Mouse (Mus musculus) midbrain, embryonic 13.5 days (tissue): ENCODE measurements at regions not wholly inside any gene's neighbourhood (a gene's known extent, or its start where the extent isn't known, plus 50 kb on each side); places are given as distances from the start of the nearest gene placed in this dataset.

ENCODE experiments used
- ATAC-seq: fragments of 200-750 bp; cut with Nextera tagmentation; 2 replicates; pipeline ENCODE4 v1.8.0; 2017; ENCODE audit warnings: mild to moderate bottlenecking, moderate TSS enrichment, moderate library complexity
- H3K27ac ChIP-seq: fragments of 300-500 bp; sonication (generic); 2 replicates; pipeline ENCODE4 v1.5.1; 2015; ENCODE audit warnings: inconsistent platforms, mild to moderate bottlenecking, moderate library complexity
- H3K27me3 ChIP-seq: fragments of 300-500 bp; sonication (generic); 2 replicates; pipeline ENCODE4 v1.6.1; 2015; ENCODE audit warnings: mild to moderate bottlenecking, inconsistent platforms
- H3K36me3 ChIP-seq: fragments of 300-500 bp; sonication (generic); 2 replicates; pipeline ENCODE4 v1.6.1; 2015; ENCODE audit warnings: mild to moderate bottlenecking, inconsistent platforms
- H3K4me1 ChIP-seq: fragments of 300-500 bp; sonication (generic); replicated peaks from 2 replicates; pipeline ENCODE4 v1.6.1; 2015; ENCODE audit warnings: inconsistent platforms
- H3K4me2 ChIP-seq: fragments of 300-500 bp; sonication (generic); replicated peaks from 2 replicates; pipeline ENCODE4 v1.6.1; 2015; ENCODE audit warnings: moderate library complexity, mild to moderate bottlenecking, inconsistent platforms
- H3K4me3 ChIP-seq: fragments of 300-500 bp; sonication (generic); replicated peaks from 2 replicates; pipeline ENCODE4 v1.5.1; 2015; ENCODE audit warnings: mild to moderate bottlenecking, inconsistent platforms
- H3K9ac ChIP-seq: fragments of 300-500 bp; sonication (generic); replicated peaks from 2 replicates; pipeline ENCODE4 v1.6.1; 2015; ENCODE audit warnings: mild to moderate bottlenecking, inconsistent platforms
- H3K9me3 ChIP-seq: fragments of 300-500 bp; sonication (generic); 2 replicates; pipeline ENCODE4 v1.6.1; 2016; ENCODE audit warnings: mild to moderate bottlenecking, inconsistent platforms
- WGBS: fragments of 180-500 bp; shearing (Covaris S2); methylation state at CpG from one replicate; pipeline ENCODE4 v1.1.7; 2015; 5-methylcytosine and 5-hydroxymethylcytosine counted together

DNA sequence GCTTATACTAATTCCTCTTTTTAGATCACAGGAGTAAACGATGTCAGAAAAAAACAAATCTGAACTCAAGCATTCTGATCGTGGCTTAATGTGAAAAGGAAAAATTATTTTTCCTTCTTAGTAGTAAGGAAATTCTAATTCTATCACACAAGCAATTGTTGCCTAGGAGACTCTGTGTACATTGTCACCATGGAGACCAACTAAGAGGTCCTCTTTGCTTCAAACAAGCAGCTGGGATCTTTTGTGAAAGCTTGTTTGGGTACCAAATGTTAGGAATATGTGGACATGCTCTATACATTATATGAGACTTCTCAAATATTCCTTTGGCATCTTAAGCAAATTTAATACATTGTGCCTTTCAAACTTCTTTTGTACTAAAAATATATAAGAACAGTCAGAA lies 345.9 kb upstream of the Atp10a start:
- H3K27me3 ChIP-seq, result no peaks in the 10 kb centered on the region
- no peak overlapping the region for H3K27ac ChIP-seq
- no peak overlapping the region for H3K9ac ChIP-seq
- ATAC-seq, result no peak
- H3K4me1 ChIP-seq, result no peaks in the 10 kb centered on the region
- WGBS, result 61% methylated on average over 2 of the region's 2 CpGs
- H3K36me3 ChIP-seq, result no peaks in the 10 kb centered on the region
- H3K9me3 ChIP-seq, result no peaks in the 10 kb centered on the region
- H3K4me2 ChIP-seq, result no peak overlapping the region
- no peak overlapping the region for H3K4me3 ChIP-seq

DNA sequence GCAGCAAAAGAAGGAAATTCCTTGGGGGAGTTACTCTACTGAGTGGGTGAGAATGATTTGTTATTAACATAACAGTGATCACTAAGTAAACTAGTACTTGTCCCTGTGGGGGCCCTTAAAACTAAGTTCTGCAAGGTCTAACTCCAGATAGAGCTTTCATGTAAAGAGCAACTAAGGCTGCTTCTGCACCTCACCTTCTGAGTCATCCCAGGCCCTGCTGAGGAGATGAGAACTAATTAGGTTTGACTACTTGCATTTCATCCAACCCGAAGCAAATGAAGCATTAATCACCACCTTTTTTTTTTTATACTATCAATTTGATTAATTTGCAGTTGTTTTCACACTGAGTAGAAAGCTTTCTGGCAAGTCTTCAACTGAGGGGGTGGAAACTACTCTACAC lies 333.6 kb upstream of the Atp10a start:
- Histone ChIP-seq H3K27me3 (no peaks in the 10 kb centered on the region), H3K4me1 (no peaks in the 10 kb centered on the region), H3K9ac (no peak overlapping the region), H3K4me2 (no peak overlapping the region), H3K36me3 (no peaks in the 10 kb centered on the region), H3K9me3 (no peaks in the 10 kb centered on the region), H3K27ac (no peak overlapping the region), H3K4me3 (no peak overlapping the region)
- no peak for ATAC-seq
- WGBS, result 65% methylated on average over 1 of the region's 1 CpGs

DNA sequence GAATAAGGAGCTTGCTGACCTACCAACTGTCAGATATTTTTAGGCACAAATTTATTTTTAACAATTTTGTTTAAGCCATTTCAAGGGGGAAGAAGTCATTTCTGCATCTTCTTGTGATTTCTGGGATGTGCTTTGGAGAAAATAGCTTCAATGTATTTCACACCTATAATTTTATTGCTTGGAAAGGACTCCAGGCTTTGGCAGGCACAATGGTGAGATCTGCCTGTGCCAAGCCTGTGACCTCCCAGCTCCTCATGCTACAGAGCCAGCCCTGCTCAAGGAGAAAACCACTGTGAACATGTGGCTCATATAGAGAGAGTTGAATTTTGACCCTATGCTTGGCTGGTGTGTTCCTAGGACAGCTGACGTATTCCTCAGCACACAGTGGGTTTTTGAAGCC lies 288.6 kb upstream of the Atp10a start:
- WGBS, result 83% methylated on average over 1 of the region's 1 CpGs
- no peak overlapping the region for H3K4me3 ChIP-seq
- no peak overlapping the region for H3K4me2 ChIP-seq
- no peaks in the 10 kb centered on the region for H3K27me3 ChIP-seq
- H3K4me1 ChIP-seq, result no peaks in the 10 kb centered on the region
- ATAC-seq, result no peak
- H3K9me3 ChIP-seq, result no peaks in the 10 kb centered on the region
- H3K36me3 ChIP-seq, result no peaks in the 10 kb centered on the region
- H3K9ac ChIP-seq, result no peak overlapping the region
- no peak overlapping the region for H3K27ac ChIP-seq

DNA sequence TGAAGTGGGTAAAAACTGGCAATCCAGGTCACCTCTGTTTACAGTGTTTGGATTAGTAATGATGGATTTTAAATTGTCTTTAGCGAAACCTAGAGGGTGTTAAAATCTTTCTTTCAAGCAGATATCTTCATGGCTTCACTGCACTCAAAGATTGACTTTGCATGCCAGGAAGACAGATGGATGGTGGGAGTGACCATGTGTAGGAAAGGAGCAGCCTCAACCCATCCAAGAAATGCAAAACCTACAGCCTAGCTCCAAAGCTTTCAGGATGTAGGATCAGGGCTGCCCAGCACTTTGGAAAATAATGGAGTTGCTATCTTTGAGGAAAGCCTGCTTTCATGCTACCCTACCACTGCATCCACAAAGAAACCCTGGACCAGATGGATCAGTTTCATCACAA lies 272.6 kb upstream of the Atp10a start:
- H3K4me2 ChIP-seq, result no peak overlapping the region
- H3K27me3 ChIP-seq, result no peaks in the 10 kb centered on the region
- H3K9ac ChIP-seq, result no peak overlapping the region
- no peak overlapping the region for H3K4me3 ChIP-seq
- no peak for ATAC-seq
- no peaks in the 10 kb centered on the region for H3K4me1 ChIP-seq
- H3K9me3 ChIP-seq, result no peaks in the 10 kb centered on the region
- no peaks in the 10 kb centered on the region for H3K36me3 ChIP-seq
- no peak overlapping the region for H3K27ac ChIP-seq
- 82% methylated on average over 1 of the region's 1 CpGs for WGBS

DNA sequence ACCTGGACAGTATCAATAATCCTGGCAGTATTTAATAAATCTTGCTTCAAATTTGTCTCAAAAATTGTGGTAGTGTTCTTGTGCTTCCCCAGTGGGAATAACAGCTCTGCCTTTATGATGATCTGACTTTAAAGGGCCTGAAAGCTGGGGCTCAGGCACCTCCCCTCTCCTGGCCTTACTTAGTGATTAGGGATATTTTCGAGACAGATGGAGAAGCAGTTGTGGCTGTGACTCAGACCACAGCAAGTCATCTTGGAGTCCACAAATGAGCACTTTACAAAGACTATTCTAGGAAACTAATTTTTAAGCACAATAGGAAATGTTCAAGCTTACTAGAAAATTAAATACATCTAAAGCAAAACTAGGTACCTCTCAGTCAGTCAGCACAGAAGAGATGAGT lies 267.6 kb upstream of the Atp10a start:
- H3K27me3 ChIP-seq, result no peaks in the 10 kb centered on the region
- no peaks in the 10 kb centered on the region for H3K9me3 ChIP-seq
- 49% methylated on average over 1 of the region's 1 CpGs for WGBS
- H3K4me1 ChIP-seq, result no peaks in the 10 kb centered on the region
- ATAC-seq, result no peak
- H3K4me2 ChIP-seq, result no peak overlapping the region
- H3K9ac ChIP-seq, result no peak overlapping the region
- no peak overlapping the region for H3K27ac ChIP-seq
- no peaks in the 10 kb centered on the region for H3K36me3 ChIP-seq
- H3K4me3 ChIP-seq, result no peak overlapping the region

DNA sequence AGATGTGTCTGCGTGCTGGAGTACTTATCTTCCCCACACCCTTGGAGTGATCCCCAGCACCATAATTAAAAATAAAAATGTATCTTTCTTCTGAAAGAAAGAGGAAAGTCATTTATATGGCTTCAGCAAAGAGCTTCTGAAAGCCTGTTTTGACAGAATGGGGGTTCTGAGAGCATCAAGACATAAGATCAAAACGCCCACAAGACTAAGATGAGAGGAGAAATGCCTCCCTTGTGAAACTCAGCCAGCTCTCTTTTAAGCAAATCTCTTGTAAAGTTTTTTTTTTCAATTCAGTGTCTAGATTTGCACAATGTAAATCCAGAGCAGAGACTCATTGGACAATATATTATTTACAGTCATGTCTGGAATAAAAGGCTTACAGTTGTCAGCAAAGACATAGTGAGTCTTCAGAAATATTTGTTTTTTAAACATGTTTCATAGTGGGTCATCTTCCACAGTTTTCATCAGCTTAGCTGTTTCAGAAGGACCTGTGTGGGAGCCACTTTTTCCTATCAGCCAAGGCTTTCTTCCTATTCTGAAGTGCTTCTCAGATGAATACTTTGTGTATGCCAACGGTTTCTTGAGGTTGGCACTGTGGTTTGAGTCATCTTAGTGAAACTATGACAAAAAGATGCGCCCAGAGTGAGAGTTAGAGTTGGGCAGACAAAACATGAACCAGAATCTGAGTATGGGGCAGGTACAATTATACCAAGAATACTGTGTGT lies 263.4 kb upstream of the Atp10a start:
- Histone ChIP-seq H3K27me3 (no peaks in the 10 kb centered on the region), H3K9ac (no peak overlapping the region), H3K27ac (no peak overlapping the region), H3K4me1 (peaks cover 4% of the 10 kb centered on the region), H3K4me2 (no peak overlapping the region), H3K9me3 (no peaks in the 10 kb centered on the region), H3K4me3 (no peak overlapping the region), H3K36me3 (no peaks in the 10 kb centered on the region)
- WGBS, result 88% methylated on average over 4 of the region's 4 CpGs
- no peak for ATAC-seq

DNA sequence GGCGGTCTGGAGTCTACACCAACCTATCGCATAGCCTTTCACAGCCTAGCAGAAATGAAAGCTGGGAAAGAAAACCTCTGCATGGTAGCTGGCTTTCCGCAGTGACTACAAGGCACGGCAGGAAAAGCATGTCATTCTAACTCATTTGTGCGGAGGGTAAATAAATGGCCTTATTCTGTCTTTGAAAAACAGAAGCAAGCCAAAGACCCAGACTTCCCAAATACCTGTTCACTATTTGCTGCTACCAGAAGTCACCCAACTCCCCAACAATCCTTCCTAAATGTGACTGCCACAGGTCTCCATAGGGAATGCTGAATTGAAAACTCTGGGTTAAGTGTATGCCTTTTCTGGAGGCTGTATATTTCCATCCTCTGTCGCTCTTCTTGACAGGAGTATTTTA lies 258.0 kb upstream of the Atp10a start:
- H3K36me3 ChIP-seq, result no peaks in the 10 kb centered on the region
- no peak for ATAC-seq
- 12% methylated on average over 6 of the region's 6 CpGs for WGBS
- H3K9me3 ChIP-seq, result no peaks in the 10 kb centered on the region
- H3K4me3 ChIP-seq, result peak overlapping the region; percentile 52
- no peaks in the 10 kb centered on the region for H3K27me3 ChIP-seq
- H3K9ac ChIP-seq, result peak overlapping the region; percentile 70
- H3K27ac ChIP-seq, result peak overlapping the region; percentile 98
- peak overlapping the region; percentile 53 for H3K4me2 ChIP-seq
- peaks cover 15% of the 10 kb centered on the region for H3K4me1 ChIP-seq

DNA sequence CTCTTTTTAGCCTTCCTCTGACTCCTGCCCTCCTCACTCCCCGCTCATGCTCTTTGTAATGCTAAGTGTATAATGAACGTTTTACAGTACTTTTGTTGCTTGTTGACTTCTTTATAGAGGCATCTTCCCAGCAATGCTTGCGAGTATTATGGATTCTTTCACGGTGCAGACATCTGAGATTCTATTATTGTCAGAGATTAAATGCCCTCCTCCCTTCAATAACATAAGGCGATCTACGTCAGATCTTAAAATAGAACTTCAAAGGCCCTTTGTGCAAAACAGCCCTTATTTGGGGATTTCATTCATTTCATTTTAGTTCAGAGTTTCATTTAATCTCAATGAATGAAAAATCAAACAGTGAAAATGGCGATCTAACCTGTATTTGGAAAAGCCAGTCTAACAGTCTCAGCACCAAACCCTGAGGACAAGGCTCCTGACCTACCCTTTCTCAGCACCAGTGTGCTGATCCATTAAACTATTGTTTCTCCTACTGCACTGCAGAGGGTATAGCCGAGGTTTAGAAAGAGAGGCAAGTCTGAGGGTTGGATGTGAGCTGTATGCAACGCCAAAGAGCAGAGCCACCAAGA lies 257.3 kb upstream of the Atp10a start:
- Histone ChIP-seq H3K27me3 (no peaks in the 10 kb centered on the region), H3K4me2 (peak overlapping the region; percentile 53), H3K27ac (peak overlapping the region; percentile 98), H3K9ac (peak overlapping the region; percentile 70), H3K36me3 (no peaks in the 10 kb centered on the region), H3K4me1 (peaks cover 15% of the 10 kb centered on the region), H3K9me3 (no peaks in the 10 kb centered on the region), H3K4me3 (peak overlapping the region; percentile 52)
- peak; percentile 59 for ATAC-seq
- under 1% methylated on average over 9 of the region's 9 CpGs for WGBS

DNA sequence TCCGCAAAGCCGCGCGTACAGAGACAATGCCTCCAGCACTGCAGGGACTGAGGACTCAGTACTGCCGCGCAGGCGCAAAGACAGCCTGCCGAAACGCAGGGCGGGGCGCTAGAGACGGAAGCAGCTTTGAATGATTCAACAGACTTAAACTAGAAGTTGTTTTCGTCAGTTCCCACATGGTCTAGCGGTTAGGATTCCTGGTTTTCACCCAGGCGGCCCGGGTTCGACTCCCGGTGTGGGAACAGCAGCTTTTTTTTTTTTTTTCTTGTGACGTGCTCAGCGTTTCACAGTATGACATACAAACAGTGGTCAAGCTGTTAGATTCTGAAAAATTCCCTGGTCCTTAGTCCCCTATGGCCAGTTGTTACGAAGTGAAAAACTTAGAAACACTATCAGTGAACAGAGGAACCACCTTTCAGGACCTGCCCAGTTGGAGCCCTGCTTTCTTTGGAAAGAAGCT lies 256.8 kb upstream of the Atp10a start:
- no peaks in the 10 kb centered on the region for H3K27me3 ChIP-seq
- H3K9ac ChIP-seq, result peak overlapping the region; percentile 70
- H3K4me1 ChIP-seq, result peaks cover 15% of the 10 kb centered on the region
- under 1% methylated on average over 21 of the region's 21 CpGs for WGBS
- no peaks in the 10 kb centered on the region for H3K9me3 ChIP-seq
- H3K27ac ChIP-seq, result peak overlapping the region; percentile 98
- ATAC-seq, result peak; percentile 99
- peak overlapping the region; percentile 54 for H3K4me2 ChIP-seq
- H3K36me3 ChIP-seq, result no peaks in the 10 kb centered on the region
- H3K4me3 ChIP-seq, result peak overlapping the region; percentile 52

DNA sequence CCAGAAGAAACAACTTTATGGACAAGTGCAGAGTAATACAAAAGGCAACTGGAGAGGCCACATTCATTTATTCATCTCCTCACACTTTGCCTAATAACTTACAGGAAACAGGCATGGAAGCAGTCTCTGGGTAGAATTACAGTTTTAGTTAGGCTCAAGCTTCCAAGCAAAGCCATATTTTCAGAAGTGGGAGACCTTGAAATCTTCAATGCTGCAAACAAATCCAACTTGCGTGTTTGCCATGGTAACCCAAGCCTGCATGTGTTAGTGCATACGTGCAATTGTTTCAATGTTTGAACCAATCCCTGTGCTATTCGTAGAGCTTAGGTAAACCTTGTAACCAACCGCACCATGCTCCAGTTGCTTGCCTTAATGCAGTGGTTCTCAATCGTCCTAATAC lies 256.3 kb upstream of the Atp10a start:
- 0 out of 2 replicates have a peak, but pooled peaks have one; percentile 13 for ATAC-seq
- peak overlapping the region; percentile 52 for H3K4me3 ChIP-seq
- H3K27me3 ChIP-seq, result no peaks in the 10 kb centered on the region
- peaks cover 15% of the 10 kb centered on the region for H3K4me1 ChIP-seq
- peak overlapping the region; percentile 54 for H3K4me2 ChIP-seq
- WGBS, result 41% methylated on average over 5 of the region's 5 CpGs
- peak overlapping the region; percentile 56; the same call in 1 of the 2 replicates for H3K9ac ChIP-seq
- no peaks in the 10 kb centered on the region for H3K36me3 ChIP-seq
- peak overlapping the region; percentile 69 for H3K27ac ChIP-seq
- no peaks in the 10 kb centered on the region for H3K9me3 ChIP-seq

DNA sequence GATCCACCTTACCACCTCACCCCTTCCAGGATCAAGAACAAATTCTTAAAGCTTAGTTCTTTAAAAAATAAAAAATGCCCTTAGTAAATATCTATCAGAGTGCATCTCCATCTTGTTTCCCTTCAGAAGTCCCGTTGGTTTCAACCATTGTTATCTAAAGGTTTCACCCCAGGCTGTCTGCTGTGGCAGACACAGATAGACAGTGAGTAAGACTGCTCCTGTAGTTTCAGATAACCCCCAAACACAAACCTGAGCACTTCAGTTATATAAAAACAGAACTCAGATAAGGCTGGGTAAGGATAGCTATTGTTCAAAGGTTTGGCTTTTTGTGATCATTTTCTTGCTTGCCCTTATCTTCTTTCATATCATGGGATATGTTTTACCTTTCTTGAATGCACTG lies 255.4 kb upstream of the Atp10a start:
- Histone ChIP-seq H3K4me2 (no peak overlapping the region), H3K27ac (no peak overlapping the region), H3K9ac (no peak overlapping the region), H3K4me1 (peaks cover 15% of the 10 kb centered on the region), H3K36me3 (no peaks in the 10 kb centered on the region), H3K27me3 (no peaks in the 10 kb centered on the region), H3K4me3 (no peak overlapping the region), H3K9me3 (no peaks in the 10 kb centered on the region)
- no peak for ATAC-seq
- WGBS, result 85% methylated on average over 1 of the region's 1 CpGs

DNA sequence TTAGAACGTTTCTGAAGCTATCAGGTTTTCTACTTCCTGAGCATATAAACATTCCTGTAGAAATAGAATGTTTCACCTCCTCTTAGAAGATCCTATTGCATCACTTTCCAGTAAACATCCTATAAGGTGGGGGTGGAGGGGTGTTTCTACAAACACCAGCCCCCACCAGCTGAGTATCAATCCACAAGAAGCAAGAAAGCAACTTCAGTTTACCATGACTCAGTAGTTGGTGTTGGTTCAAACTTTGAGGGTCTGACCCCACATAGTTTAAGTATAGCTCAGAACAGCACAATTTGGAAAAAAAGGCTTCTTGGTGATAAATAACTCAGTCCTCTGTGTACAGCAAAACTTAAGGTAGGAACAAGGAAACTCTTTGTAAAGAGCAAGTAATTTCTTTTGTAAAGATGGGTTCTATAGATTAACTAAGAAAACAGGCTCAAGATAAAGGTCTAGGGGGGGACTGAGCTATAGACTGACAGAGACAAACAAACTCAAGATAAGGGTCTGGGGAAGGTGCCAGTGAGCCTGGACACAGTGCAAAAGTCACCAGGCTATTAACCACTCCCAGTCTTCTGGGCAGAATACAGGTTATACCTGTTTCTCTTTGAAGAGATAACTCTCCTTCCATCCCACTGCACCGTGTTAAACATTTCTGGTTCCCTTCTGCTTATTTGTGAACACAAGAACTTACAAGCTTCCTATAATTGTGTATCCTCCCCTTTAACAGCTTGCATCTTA lies 218.9 kb upstream of the Atp10a start:
- no peak overlapping the region for H3K9ac ChIP-seq
- no peak overlapping the region for H3K27ac ChIP-seq
- no peaks in the 10 kb centered on the region for H3K9me3 ChIP-seq
- no peak overlapping the region for H3K4me2 ChIP-seq
- H3K27me3 ChIP-seq, result no peaks in the 10 kb centered on the region
- ATAC-seq, result no peak
- 71% methylated on average over 2 of the region's 2 CpGs for WGBS
- H3K4me1 ChIP-seq, result no peaks in the 10 kb centered on the region
- no peaks in the 10 kb centered on the region for H3K36me3 ChIP-seq
- H3K4me3 ChIP-seq, result no peak overlapping the region
